Mouse (Mus musculus) limb, embryonic 14.5 days (tissue): ENCODE measurements around the gene Cmbl. TPM values are rescaled to one million over a fixed set of nuclear protein-coding genes. Genes with fewer than 3 reads are reported as not detected.
A peak's percentile ranks its signal among the peaks of the same experiment; 100 is the strongest.

Experiments
- ATAC-seq: fragments of 200-750 bp; cut with Nextera tagmentation; 2 replicates; pipeline ENCODE4 v1.8.0; 2017; ENCODE audit warnings: low read depth, moderate number of reproducible peaks, moderate TSS enrichment; ENCODE audit not compliant: low FRiP score
- DNase-seq: peaks from one replicate; pipeline ENCODE4 v3.0.0-alpha.2; 2015; ENCODE audit warnings: low spot score
- H3K27ac ChIP-seq: fragments of 300-500 bp; sonication (generic); replicated peaks from 2 replicates; pipeline ENCODE4 v1.5.1; 2014; ENCODE audit warnings: low read depth, mild to moderate bottlenecking, low read length, moderate library complexity, mixed read lengths
- H3K27me3 ChIP-seq: fragments of 300-500 bp; sonication (generic); 2 replicates; pipeline ENCODE4 v1.6.1; 2014; ENCODE audit warnings: low read length, mixed read lengths; ENCODE audit not compliant: control insufficient read depth, insufficient read depth
- H3K36me3 ChIP-seq: fragments of 300-500 bp; sonication (generic); 2 replicates; pipeline ENCODE4 v1.6.1; 2014; ENCODE audit warnings: mild to moderate bottlenecking, low read length, moderate library complexity, mixed read lengths; ENCODE audit not compliant: control insufficient read depth, insufficient read depth
- H3K4me1 ChIP-seq: fragments of 300-500 bp; sonication (generic); 2 replicates; pipeline ENCODE4 v1.6.1; 2014; ENCODE audit warnings: antibody characterized with exemption, low read length, mixed read lengths; ENCODE audit not compliant: control insufficient read depth, insufficient read depth
- H3K4me2 ChIP-seq: fragments of 300-500 bp; sonication (generic); replicated peaks from 2 replicates; pipeline ENCODE4 v1.6.1; 2014; ENCODE audit warnings: low read depth, mild to moderate bottlenecking, low read length, moderate library complexity; ENCODE audit not compliant: severe bottlenecking
- H3K4me3 ChIP-seq: fragments of 300-500 bp; sonication (generic); replicated peaks from 2 replicates; pipeline ENCODE4 v1.5.1; 2014; ENCODE audit warnings: low read length
- H3K9ac ChIP-seq: fragments of 300-500 bp; sonication (generic); 2 replicates; pipeline ENCODE4 v1.6.1; 2014; ENCODE audit warnings: mild to moderate bottlenecking, low read depth, low read length, moderate library complexity; ENCODE audit not compliant: severe bottlenecking
- H3K9me3 ChIP-seq: fragments of 300-500 bp; sonication (generic); 2 replicates; pipeline ENCODE4 v1.6.1; 2016; ENCODE audit warnings: low read length; ENCODE audit not compliant: control insufficient read depth
- POLR2A ChIP-seq: fragments of 200-500 bp; IDR thresholded peaks from 2 replicates; pipeline ENCODE4 v1.8.0; 2012; ENCODE audit warnings: inconsistent platforms, mild to moderate bottlenecking, moderate library complexity, borderline replicate concordance; ENCODE audit not compliant: insufficient read depth, insufficient read length; ENCODE audit errors: extremely low read depth
- WGBS: fragments of 180-500 bp; shearing (Covaris S2); extraction: QIAGEN DNeasy Blood & Tissue Kit; methylation state at CpG from one replicate; pipeline ENCODE4 v1.1.7; 2014; 5-methylcytosine and 5-hydroxymethylcytosine counted together
- polyA plus RNA-seq, 2 experiments: library from polyadenylated mRNA; depleted of rRNA in 1 of 2; stranded (reverse) in 1 of 2; unstranded in 1 of 2; fragments of >200 nt; fragmentation: Nextera tagmentation in 1 of 2; extraction: Ambion mirVana in 1 of 2; gene quantifications; 2 replicates each; pipeline versions ENCODE4 v1.2.1 to v1.2.3; 2012 to 2014

The Cmbl gene
- polyA plus RNA-seq, 2 experiments, result 2.2 to 3.0 TPM

GRCm38 (mm10) chr15:31585238-31585637 is 20.0 kb downstream of the Cmbl start:
- peaks cover 13% of the 10 kb centered on the region for H3K36me3 ChIP-seq
- H3K4me2 ChIP-seq, result no peak overlapping the region
- WGBS, result 80% methylated on average over 7 of the region's 7 CpGs
- peaks cover 3% of the 10 kb centered on the region; the same call in 1 of the 2 replicates for H3K4me1 ChIP-seq
- no peaks in the 10 kb centered on the region for H3K9me3 ChIP-seq
- TF ChIP-seq POLR2A, result no peak
- no peak overlapping the region for H3K9ac ChIP-seq
- ATAC-seq (no peak), DNase-seq (no peak)
- no peaks in the 10 kb centered on the region for H3K27me3 ChIP-seq
- H3K27ac ChIP-seq, result no peak overlapping the region
- no peak overlapping the region for H3K4me3 ChIP-seq

GRCm38 (mm10) chr15:31586088-31586487 is 20.9 kb downstream of the Cmbl start:
- Histone ChIP-seq H3K4me3 (no peak overlapping the region), H3K36me3 (peaks cover 21% of the 10 kb centered on the region), H3K27ac (no peak overlapping the region), H3K4me1 (peaks cover 3% of the 10 kb centered on the region; the same call in 1 of the 2 replicates), H3K4me2 (no peak overlapping the region), H3K27me3 (no peaks in the 10 kb centered on the region), H3K9me3 (no peaks in the 10 kb centered on the region), H3K9ac (no peak overlapping the region)
- 90% methylated on average over 5 of the region's 5 CpGs for WGBS
- DNase-seq, result no peak
- ATAC-seq, result no peak
- no peak for TF ChIP-seq POLR2A

- H3K4me2 ChIP-seq, result no peak overlapping the region
- H3K9me3 ChIP-seq, result no peaks in the 10 kb centered on the region
- TF ChIP-seq POLR2A, result no peak
- peaks cover 3% of the 10 kb centered on the region; the same call in 1 of the 2 replicates for H3K4me1 ChIP-seq
- WGBS, result 10% methylated on average over 4 of the region's 4 CpGs
- no peak overlapping the region for H3K9ac ChIP-seq
- H3K27me3 ChIP-seq, result no peaks in the 10 kb centered on the region
- peaks cover 25% of the 10 kb centered on the region for H3K36me3 ChIP-seq
- ATAC-seq (peak; percentile 54; the same call in 1 of the 2 replicates), DNase-seq (peak; percentile 85)
- H3K27ac ChIP-seq, result no peak overlapping the region
- no peak overlapping the region for H3K4me3 ChIP-seq
Observed at GRCm38 (mm10) chr15:31586519-31586918, 21.3 kb downstream of the Cmbl start.

GRCm38 (mm10) chr15:31587789-31588188 is 22.6 kb downstream of the Cmbl start:
- Histone ChIP-seq H3K4me1 (peaks cover 3% of the 10 kb centered on the region; the same call in 1 of the 2 replicates), H3K27me3 (no peaks in the 10 kb centered on the region), H3K4me2 (no peak overlapping the region), H3K4me3 (no peak overlapping the region), H3K36me3 (peaks cover 38% of the 10 kb centered on the region), H3K9ac (no peak overlapping the region), H3K27ac (no peak overlapping the region), H3K9me3 (no peaks in the 10 kb centered on the region)
- 70% methylated on average over 2 of the region's 2 CpGs for WGBS
- no peak for ATAC-seq
- no peak for TF ChIP-seq POLR2A
- DNase-seq, result no peak

DNA sequence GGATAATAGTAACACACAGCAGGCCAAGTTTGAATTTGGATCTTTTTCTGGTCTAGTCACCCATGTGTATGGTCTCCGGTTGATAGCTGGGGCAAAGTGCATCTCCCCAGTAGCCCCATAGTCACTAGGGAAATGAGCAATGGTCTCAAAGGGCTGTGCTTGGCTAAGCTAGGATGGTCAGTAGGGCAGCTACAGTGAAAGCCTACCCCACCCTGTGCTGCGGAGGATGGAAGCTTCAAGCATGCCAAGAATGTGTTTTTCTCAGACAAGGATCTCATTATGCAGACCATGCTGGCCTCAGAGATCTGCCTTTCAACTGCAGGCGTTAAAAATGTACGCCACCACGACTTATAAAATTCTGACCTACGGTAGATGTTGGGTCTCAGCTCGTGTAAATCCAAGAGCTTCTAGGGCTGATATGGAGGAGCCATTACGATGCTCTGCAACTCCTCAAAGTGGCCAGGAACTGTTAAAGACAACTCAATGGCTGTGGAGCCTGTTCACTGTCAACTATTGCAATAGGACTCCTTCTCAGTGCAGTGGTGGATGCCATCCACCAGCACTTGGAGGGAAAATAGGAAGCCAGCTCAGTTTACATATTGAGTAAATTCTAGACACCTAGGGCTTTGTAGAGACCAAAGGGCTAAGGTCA is 23.9 kb downstream of the Cmbl start:
- WGBS, result 63% methylated on average over 8 of the region's 8 CpGs
- TF ChIP-seq POLR2A, result no peak
- no peak overlapping the region for H3K27ac ChIP-seq
- H3K9ac ChIP-seq, result no peak overlapping the region
- H3K27me3 ChIP-seq, result no peaks in the 10 kb centered on the region
- H3K9me3 ChIP-seq, result no peaks in the 10 kb centered on the region
- H3K36me3 ChIP-seq, result peaks cover 51% of the 10 kb centered on the region
- no peak overlapping the region for H3K4me3 ChIP-seq
- DNase-seq (no peak), ATAC-seq (peak; percentile 43)
- peaks cover 3% of the 10 kb centered on the region; the same call in 1 of the 2 replicates for H3K4me1 ChIP-seq
- H3K4me2 ChIP-seq, result no peak overlapping the region
